Mouse (Mus musculus) thymus, postnatal 0 days (tissue): ENCODE data around the gene Stac2. TPM values are rescaled to one million over a fixed set of nuclear protein-coding genes. Genes with fewer than 3 reads are reported as not detected.

Experiments
- DNase-seq: peaks from one replicate; pipeline ENCODE4 v3.0.0-alpha.2; 2015; ENCODE audit warnings: low spot score
- polyA plus RNA-seq: library from polyadenylated mRNA; unstranded; fragments of >200 nt; fragmentation: Nextera tagmentation; extraction: Ambion mirVana; gene quantifications from 2 replicates; pipeline ENCODE4 v1.2.1, GENCODE M21; 2015

The Stac2 gene
- polyA plus RNA-seq = 0.23 and 0.45 TPM in 2 replicates

GRCm38 (mm10) chr11:98052989-98053834, at the start of gene Stac2:
TSS of gene Stac2 (minus strand) at chr11:98053462.
- DNase-seq = peak; percentile 81

GRCm38 (mm10) chr11:98101332-98101731, 48.1 kb upstream of the Stac2 start:
- DNase-seq = no peak

- DNase-seq = no peak
Observed at GRCm38 (mm10) chr11:98090583-98090982, 37.3 kb upstream of the Stac2 start.

GRCm38 (mm10) chr11:98088224-98088623, 35.0 kb upstream of the Stac2 start:
- DNase-seq = no peak

- no peak for DNase-seq
Observed at GRCm38 (mm10) chr11:98086574-98086973, 33.3 kb upstream of the Stac2 start.

- DNase-seq = no peak
Observed at GRCm38 (mm10) chr11:98086141-98086540, 32.9 kb upstream of the Stac2 start.

- DNase-seq = no peak
Observed at GRCm38 (mm10) chr11:98082745-98083144, 29.5 kb upstream of the Stac2 start.

GRCm38 (mm10) chr11:98080450-98080849, 27.2 kb upstream of the Stac2 start:
- no peak for DNase-seq

- no peak for DNase-seq
Observed at GRCm38 (mm10) chr11:98077086-98077485, 23.8 kb upstream of the Stac2 start.

GRCm38 (mm10) chr11:98075195-98075808, 22.0 kb upstream of the Stac2 start:
- peak; percentile 87 for DNase-seq

GRCm38 (mm10) chr11:98073442-98073841, 20.2 kb upstream of the Stac2 start:
- no peak for DNase-seq

- no peak for DNase-seq
Observed at GRCm38 (mm10) chr11:98067255-98067654, 14.0 kb upstream of the Stac2 start.

- DNase-seq = no peak
Observed at GRCm38 (mm10) chr11:98066201-98066600, 12.9 kb upstream of the Stac2 start.

- no peak for DNase-seq
Observed at GRCm38 (mm10) chr11:98061904-98062562, 8.8 kb upstream of the Stac2 start.

GRCm38 (mm10) chr11:98061441-98061840, 8.2 kb upstream of the Stac2 start:
- DNase-seq = no peak

GRCm38 (mm10) chr11:98060104-98060692, 6.9 kb upstream of the Stac2 start:
- DNase-seq = no peak

GRCm38 (mm10) chr11:98059662-98060061, 6.4 kb upstream of the Stac2 start:
- DNase-seq = no peak

- DNase-seq = no peak
Observed at GRCm38 (mm10) chr11:98057998-98058397, 4.7 kb upstream of the Stac2 start.

- no peak for DNase-seq
Observed at GRCm38 (mm10) chr11:98057466-98057865, 4.2 kb upstream of the Stac2 start.

- DNase-seq = peak; percentile 50
Observed at GRCm38 (mm10) chr11:98052129-98052988, 903 bp downstream of the Stac2 start.
